Mouse (Mus musculus) layer of hippocampus, postnatal 25 days (tissue): ENCODE results near the gene Ptprk. TPM values are rescaled to one million over a fixed set of nuclear protein-coding genes. Genes with fewer than 3 reads are reported as not detected.

Source experiments
- DNase-seq, 2 experiments: peaks; one replicate each; pipeline ENCODE4 v3.0.0; 2022; ENCODE audit warnings: mixed read lengths in 2 of 2, low spot score in 1 of 2; ENCODE audit errors: extremely low spot score in 1 of 2
- microRNA-seq, 2 experiments: library from miRNA; unstranded; fragments of <30 nt; microRNA quantifications; one replicate each; pipeline ENCODE4 v1.2.0; 2021
- total RNA-seq, 2 experiments: library from RNA; stranded (reverse); gene quantifications; 2 replicates each; pipeline ENCODE4 v1.2.3; 2021

Ptprk gene
- total RNA-seq, 2 experiments from 2014 or later = 44.7 to 50.8 TPM

GRCm38 (mm10) chr10:28617203-28617602 is 542.6 kb downstream of the Ptprk start:
- DNase-seq = no peak

GRCm38 (mm10) chr10:28618002-28618401 is 543.4 kb downstream of the Ptprk start:
- no peak for DNase-seq

GRCm38 (mm10) chr10:28619415-28619814 is 544.8 kb downstream of the Ptprk start:
- DNase-seq = no peak

GRCm38 (mm10) chr10:28636096-28636495 is 561.5 kb downstream of the Ptprk start:
- DNase-seq = no peak

- DNase-seq = no peak
Observed at GRCm38 (mm10) chr10:28641887-28642286, 567.3 kb downstream of the Ptprk start.

Small RNA genes within 50 kb of the gene (microRNA-seq; reads per million reads assigned to microRNA genes)
- gene Gm22370 = 0 reads per million in 2 experiments
